Mouse (Mus musculus): Measurements from ENCODE around the gene Limch1. TPM values are rescaled to one million over a fixed set of nuclear protein-coding genes. Genes with fewer than 3 reads are reported as not detected.

The Limch1 gene
- polyA plus RNA-seq, 1 experiment from 2014 or later = 35.1 TPM

DNA sequence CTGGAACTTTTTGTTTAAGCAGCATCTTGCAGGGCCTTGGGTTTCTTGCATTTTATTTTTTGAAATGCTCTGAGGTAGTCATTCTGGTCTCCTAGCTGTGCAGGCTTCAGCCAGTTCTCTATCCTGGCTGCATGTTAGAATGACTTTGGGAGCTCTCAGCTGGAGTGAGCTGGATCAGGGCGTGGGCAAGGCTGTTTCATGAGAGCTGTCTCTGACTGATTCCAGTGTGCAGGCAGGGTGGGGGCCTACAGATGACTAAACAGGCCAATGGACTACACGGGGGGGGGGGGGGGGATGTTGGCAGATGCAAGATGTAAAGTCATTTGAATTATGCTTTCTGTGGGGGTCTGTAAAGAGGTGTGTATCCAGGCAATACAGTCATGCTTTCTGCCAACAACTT is 20.3 kb downstream of the Limch1 start:
- no peak for ATAC-seq (replicated peaks; ENCODE audit: low FRiP score)

DNA sequence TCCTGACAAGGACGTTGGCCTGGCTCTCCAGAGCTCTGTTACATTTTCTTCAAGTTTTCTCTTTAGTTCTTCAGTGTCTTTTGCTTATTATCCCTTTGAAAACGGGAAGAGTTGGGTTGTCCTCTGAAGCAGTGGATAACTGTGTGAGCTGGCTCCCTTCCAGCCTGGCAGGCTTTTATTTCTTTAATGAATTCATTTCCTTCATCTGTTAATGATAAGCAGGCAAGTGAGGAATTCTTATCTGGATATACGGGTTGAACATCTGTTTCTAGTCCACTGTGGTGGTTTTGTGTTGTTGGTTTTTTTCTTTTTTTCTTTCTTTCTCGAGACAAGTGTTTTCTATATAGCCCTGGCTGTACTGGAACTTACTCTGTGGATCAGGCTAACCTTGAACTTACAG is 22.4 kb downstream of the Limch1 start:
- H3K9me3 ChIP-seq (replicated peaks) = no peaks in the 10 kb centered on the region
- no peaks in the 10 kb centered on the region for H3K27me3 ChIP-seq
- no peaks in the 10 kb centered on the region for H3K36me3 ChIP-seq
- H3K4me1 ChIP-seq = peaks cover 12% of the 10 kb centered on the region
- no peak overlapping the region for H3K4me3 ChIP-seq (replicated peaks)
- no peak for ATAC-seq (replicated peaks; ENCODE audit: low FRiP score)
- H3K27ac ChIP-seq = no peak overlapping the region; the same call in 1 of the 2 replicates
- 32% methylated on average over 4 of the region's 4 CpGs for WGBS
- H3K9ac ChIP-seq = no peak overlapping the region
- H3K4me2 ChIP-seq = no peak overlapping the region

More for the DNA sequence above, 20.3 kb downstream of the Limch1 start:
- H3K9ac ChIP-seq = no peak overlapping the region
- no peak overlapping the region for H3K27ac ChIP-seq
- no peaks in the 10 kb centered on the region for H3K36me3 ChIP-seq
- no peaks in the 10 kb centered on the region for H3K27me3 ChIP-seq
- H3K4me2 ChIP-seq = no peak overlapping the region
- H3K9me3 ChIP-seq (replicated peaks) = no peaks in the 10 kb centered on the region
- WGBS = 78% methylated on average over 2 of the region's 2 CpGs
- H3K4me1 ChIP-seq = peaks cover 12% of the 10 kb centered on the region
- H3K4me3 ChIP-seq (replicated peaks) = no peak overlapping the region

DNA sequence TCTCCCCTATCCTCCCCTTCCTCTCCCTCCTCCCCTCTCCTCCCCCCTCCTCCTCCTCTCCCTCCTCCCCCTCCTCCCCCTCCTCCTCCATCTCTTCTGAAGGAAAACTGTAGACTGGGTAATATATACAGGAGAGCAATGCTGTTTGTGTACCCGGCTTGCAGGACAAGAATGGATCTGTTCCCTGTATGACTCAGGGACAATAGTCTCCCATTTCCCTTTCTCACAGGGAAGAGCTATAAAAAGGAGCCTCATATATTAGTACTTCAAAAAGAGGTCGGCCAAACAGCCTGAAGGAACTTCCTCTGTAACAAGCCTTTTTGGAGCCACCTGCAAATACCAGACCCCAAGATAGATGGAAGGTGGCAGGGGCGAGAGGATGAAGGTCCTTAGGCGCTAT is 23.4 kb downstream of the Limch1 start:
- WGBS = 27% methylated on average over 4 of the region's 4 CpGs
- no peaks in the 10 kb centered on the region for H3K9me3 ChIP-seq (replicated peaks)
- no peaks in the 10 kb centered on the region for H3K27me3 ChIP-seq
- peaks cover 12% of the 10 kb centered on the region for H3K4me1 ChIP-seq
- H3K9ac ChIP-seq = no peak overlapping the region
- no peak overlapping the region for H3K4me3 ChIP-seq (replicated peaks)
- no peaks in the 10 kb centered on the region for H3K36me3 ChIP-seq
- ATAC-seq (replicated peaks; ENCODE audit: low FRiP score) = no peak
- no peak overlapping the region for H3K27ac ChIP-seq
- no peak overlapping the region for H3K4me2 ChIP-seq

DNA sequence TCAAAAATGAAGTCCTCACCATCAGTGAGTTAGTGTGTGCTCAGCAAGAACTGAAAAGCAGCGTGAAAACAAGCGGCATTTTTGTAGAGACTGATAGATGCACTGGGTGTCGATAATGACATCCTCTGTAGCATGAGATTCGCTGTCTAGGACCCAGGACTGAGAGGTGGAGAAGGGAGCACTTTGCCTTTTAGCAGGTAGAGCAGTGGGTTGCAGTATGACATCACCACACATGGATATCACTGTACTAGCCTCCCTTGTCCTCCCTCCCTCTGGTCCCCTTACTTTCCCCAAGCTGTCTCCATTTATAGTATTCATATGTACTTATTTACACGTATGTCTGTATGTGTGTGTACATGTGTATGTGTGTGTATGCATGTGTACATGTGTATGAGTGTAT is 23.9 kb downstream of the Limch1 start:
- Histone ChIP-seq H3K9me3 (replicated peaks) (no peaks in the 10 kb centered on the region), H3K4me2 (no peak overlapping the region), H3K4me3 (replicated peaks) (no peak overlapping the region), H3K36me3 (no peaks in the 10 kb centered on the region), H3K27me3 (no peaks in the 10 kb centered on the region), H3K27ac (no peak overlapping the region), H3K9ac (no peak overlapping the region), H3K4me1 (peaks cover 12% of the 10 kb centered on the region)
- no peak for ATAC-seq (replicated peaks; ENCODE audit: low FRiP score)
- 85% methylated on average over 5 of the region's 5 CpGs for WGBS

DNA sequence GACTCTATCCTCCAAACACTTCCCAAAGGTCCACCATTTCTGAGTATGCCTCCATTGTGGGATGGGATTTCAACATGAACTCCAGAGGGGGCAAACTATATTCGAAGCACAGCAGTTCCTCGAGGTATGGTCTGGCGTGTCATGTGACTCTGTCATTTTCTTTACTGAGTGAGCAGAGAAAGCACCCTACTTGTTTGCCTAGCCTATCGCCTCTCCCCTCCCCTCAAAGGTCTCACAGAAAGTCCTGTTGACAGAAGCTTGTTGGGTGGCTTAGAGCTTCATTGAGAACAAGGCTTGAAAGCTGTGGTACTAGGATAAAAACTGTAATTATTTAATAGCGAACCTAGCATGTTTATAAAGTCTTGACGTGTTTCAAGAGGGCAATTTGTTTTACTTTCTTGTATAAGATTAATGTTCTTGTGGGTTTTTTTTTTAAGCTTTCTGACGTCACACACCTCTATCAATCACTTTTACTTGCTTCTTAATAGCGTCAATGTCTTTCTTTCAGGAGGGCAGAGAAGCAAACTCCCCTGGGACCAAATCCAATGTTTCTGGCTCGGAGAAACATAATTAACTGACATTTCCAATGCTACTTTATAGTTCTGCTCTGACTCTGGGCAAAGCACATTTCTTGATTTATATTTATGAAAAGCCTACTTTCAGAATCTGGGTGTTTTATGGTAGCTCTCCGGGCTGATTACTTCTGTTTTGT is 32.5 kb downstream of the Limch1 start:
- Histone ChIP-seq H3K27ac (no peak overlapping the region), H3K4me1 (0 out of 2 replicates have a peak, but pooled peaks cover 4% of the 10 kb centered on the region), H3K36me3 (no peaks in the 10 kb centered on the region), H3K4me3 (replicated peaks) (no peak overlapping the region), H3K4me2 (0 out of 2 replicates have a peak overlapping the region, but pooled peaks have one; percentile 7), H3K9me3 (replicated peaks) (no peaks in the 10 kb centered on the region), H3K9ac (no peak overlapping the region), H3K27me3 (no peaks in the 10 kb centered on the region)
- ATAC-seq (replicated peaks; ENCODE audit: low FRiP score) = no peak
- WGBS = 44% methylated on average over 10 of the region's 10 CpGs

DNA sequence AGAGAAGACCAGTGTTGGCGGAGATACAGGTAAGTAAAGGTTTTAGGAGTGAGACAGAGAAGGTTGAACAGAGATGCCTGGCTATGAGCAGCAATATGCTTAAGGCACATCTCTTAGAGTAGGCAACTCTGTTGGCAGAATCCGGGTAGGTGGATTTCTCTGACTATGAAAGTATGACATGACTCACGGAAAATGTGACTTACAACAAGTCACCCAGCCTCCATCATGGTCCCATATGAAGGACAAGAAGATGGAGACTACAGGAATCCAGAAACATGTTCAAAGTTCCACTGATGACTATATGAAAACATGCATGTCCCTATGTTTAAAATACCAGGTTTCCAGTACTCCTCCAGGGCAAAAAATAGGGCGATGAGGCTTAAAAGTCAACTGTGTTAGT is 34.7 kb downstream of the Limch1 start:
- no peak for ATAC-seq (replicated peaks; ENCODE audit: low FRiP score)
- no peaks in the 10 kb centered on the region for H3K36me3 ChIP-seq
- no peak overlapping the region for H3K9ac ChIP-seq
- no peak overlapping the region for H3K27ac ChIP-seq
- H3K4me3 ChIP-seq (replicated peaks) = no peak overlapping the region
- peaks cover 7% of the 10 kb centered on the region for H3K4me1 ChIP-seq
- no peak overlapping the region for H3K4me2 ChIP-seq
- WGBS = 96% methylated on average over 4 of the region's 4 CpGs
- no peaks in the 10 kb centered on the region for H3K27me3 ChIP-seq
- H3K9me3 ChIP-seq (replicated peaks) = no peaks in the 10 kb centered on the region

DNA sequence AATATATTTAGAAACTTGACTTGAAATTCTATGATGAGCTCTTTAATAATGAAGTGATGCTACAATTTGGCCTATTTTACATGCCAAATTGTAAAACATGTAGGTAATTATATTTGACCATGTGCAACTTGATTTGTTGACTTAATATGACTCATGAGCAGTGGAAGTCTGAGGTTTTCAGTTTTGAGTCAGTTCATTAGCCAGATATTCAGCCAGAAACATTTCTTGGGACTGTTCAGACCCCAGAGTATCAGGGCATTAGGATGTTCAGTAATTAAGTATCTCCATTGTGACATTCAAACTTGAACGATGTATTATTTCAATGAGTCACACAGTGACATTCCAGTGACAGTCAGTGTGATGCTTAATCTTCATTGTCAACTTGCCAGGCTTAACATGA is 35.9 kb downstream of the Limch1 start:
- Histone ChIP-seq H3K9me3 (replicated peaks) (no peaks in the 10 kb centered on the region), H3K4me3 (replicated peaks) (no peak overlapping the region), H3K27me3 (no peaks in the 10 kb centered on the region), H3K36me3 (no peaks in the 10 kb centered on the region), H3K27ac (no peak overlapping the region), H3K4me2 (no peak overlapping the region), H3K9ac (no peak overlapping the region), H3K4me1 (peaks cover 13% of the 10 kb centered on the region)
- 91% methylated on average over 1 of the region's 1 CpGs for WGBS
- no peak for ATAC-seq (replicated peaks; ENCODE audit: low FRiP score)

DNA sequence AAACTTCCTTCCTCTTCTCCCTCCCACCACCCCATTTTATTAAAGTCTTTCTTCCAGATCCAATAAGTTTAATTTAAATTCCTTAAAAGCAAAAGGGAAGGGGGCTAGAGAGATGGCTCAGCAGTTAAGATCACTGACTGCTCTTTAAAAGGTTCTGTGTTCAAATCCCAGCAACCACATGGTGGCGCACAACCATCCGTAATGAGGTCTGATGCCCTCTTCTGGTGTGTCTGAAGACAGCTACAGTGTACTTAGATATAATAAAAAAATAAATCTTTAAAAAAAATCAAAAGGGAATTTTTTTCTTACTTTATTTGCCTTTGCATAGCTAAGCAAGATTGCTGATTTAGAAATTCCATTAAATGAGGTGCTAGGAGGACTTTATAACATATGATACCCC is 37.2 kb downstream of the Limch1 start:
- 92% methylated on average over 2 of the region's 2 CpGs for WGBS

DNA sequence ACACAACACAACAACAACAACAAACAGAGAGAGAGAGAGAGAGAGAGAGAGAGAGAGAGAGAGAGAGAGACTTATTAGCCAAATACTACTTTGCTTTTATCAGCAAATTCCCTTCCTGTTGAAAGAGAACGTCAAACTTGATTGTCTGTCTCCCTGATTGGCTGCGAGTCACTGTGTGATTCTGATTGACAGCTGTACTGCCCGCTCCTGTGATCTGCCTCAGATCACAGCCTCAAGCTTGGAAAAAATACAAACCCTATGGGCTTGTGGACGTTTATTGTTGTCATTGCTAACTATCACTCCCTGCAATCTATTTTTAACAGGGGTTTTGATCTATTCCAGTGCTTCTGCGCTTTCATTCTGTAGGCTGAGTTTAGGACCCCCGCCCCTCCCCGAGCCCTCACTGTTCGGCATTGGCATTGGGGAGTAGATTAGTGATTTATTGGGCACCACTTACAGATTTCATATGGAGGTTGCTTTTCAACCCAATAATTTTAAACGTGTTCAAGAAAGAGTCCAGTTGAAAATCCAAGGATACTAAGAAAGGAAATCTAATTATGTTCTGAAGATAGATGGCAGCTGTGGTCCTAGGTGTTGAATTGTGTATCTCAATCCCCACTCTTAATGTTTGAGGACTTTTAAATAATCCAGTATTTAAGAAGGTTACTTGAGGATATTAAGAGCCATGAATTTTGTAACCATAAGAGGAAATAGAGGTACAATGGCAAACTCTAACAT is 39.2 kb downstream of the Limch1 start:
- Histone ChIP-seq H3K27ac (no peak overlapping the region), H3K9me3 (replicated peaks) (no peaks in the 10 kb centered on the region), H3K4me1 (peaks cover 14% of the 10 kb centered on the region), H3K4me2 (no peak overlapping the region), H3K36me3 (no peaks in the 10 kb centered on the region), H3K27me3 (no peaks in the 10 kb centered on the region), H3K4me3 (replicated peaks) (no peak overlapping the region), H3K9ac (no peak overlapping the region)
- WGBS = 61% methylated on average over 9 of the region's 9 CpGs
- ATAC-seq (replicated peaks; ENCODE audit: low FRiP score) = no peak

More for the DNA sequence above, 37.2 kb downstream of the Limch1 start:
- Histone ChIP-seq H3K27ac (no peak overlapping the region), H3K4me1 (peaks cover 17% of the 10 kb centered on the region), H3K9me3 (replicated peaks) (no peaks in the 10 kb centered on the region), H3K4me3 (replicated peaks) (no peak overlapping the region), H3K27me3 (no peaks in the 10 kb centered on the region), H3K36me3 (no peaks in the 10 kb centered on the region), H3K9ac (no peak overlapping the region), H3K4me2 (no peak overlapping the region)
- ATAC-seq (replicated peaks; ENCODE audit: low FRiP score) = no peak

DNA sequence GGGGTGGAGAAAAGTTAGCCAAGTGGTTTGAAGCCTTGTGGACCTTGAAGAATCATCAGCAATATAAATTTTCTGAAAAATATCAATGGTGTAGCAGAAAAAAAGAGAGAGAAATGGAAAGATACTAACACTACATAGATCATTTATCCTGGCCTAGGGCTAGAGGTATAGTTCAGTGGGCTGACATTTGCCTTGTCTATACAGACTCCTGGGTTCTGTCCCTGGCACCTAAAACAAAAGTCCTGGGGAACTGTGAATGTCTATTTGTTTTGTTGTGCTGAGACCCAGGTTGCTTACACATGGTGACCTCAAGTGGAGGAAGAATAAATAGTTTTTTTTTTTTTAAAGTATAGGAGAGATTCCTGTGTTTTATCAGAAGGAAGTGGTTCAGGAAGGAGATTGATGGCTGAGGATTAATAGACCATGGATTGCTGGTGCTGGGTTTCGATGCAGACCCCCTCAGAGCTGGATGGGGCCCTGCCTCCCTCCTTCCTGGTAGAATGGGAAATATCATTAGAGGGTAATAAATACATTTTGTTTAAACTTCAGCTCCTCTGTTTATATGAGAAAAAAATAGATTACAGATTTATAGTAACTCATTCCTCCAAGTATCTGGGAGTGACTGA is 40.5 kb downstream of the Limch1 start:
- ATAC-seq (replicated peaks; ENCODE audit: low FRiP score) = 0 out of 2 replicates have a peak, but pooled peaks have one; percentile 52
- no peaks in the 10 kb centered on the region for H3K9me3 ChIP-seq (replicated peaks)
- no peak overlapping the region for H3K9ac ChIP-seq
- 13% methylated on average over 1 of the region's 1 CpGs for WGBS
- peak overlapping the region; percentile 56 for H3K27ac ChIP-seq
- no peaks in the 10 kb centered on the region for H3K36me3 ChIP-seq
- peaks cover 14% of the 10 kb centered on the region for H3K4me1 ChIP-seq
- H3K4me2 ChIP-seq = no peak overlapping the region
- H3K4me3 ChIP-seq (replicated peaks) = no peak overlapping the region
- no peaks in the 10 kb centered on the region for H3K27me3 ChIP-seq

DNA sequence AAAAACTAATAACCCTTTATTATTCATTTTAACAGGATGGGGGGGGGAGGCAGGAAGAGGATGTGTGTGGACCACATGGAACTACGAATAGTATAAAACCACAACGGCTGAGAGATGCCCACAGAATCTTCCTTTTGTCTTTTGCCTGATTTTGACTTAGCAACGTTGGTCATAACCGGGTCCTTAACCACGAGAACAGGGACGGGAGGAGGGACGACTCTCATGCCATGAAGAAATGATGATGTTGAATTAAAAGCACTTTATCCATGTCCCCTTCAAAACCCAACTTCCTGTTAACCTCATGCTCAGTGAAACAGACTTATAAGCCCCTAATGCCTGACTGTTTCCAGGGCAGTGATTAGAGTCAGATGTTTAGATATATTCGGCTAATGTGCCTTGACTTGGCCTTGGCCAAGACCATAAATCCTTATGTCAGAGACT is 41.0 kb downstream of the Limch1 start:
- 42% methylated on average over 8 of the region's 8 CpGs for WGBS
- Histone ChIP-seq H3K9me3 (replicated peaks) (no peaks in the 10 kb centered on the region), H3K9ac (no peak overlapping the region), H3K4me1 (peaks cover 14% of the 10 kb centered on the region), H3K27ac (peak overlapping the region; percentile 61; the same call in 1 of the 2 replicates), H3K36me3 (no peaks in the 10 kb centered on the region), H3K27me3 (no peaks in the 10 kb centered on the region), H3K4me3 (replicated peaks) (no peak overlapping the region), H3K4me2 (no peak overlapping the region)
- no peak for ATAC-seq (replicated peaks; ENCODE audit: low FRiP score)

DNA sequence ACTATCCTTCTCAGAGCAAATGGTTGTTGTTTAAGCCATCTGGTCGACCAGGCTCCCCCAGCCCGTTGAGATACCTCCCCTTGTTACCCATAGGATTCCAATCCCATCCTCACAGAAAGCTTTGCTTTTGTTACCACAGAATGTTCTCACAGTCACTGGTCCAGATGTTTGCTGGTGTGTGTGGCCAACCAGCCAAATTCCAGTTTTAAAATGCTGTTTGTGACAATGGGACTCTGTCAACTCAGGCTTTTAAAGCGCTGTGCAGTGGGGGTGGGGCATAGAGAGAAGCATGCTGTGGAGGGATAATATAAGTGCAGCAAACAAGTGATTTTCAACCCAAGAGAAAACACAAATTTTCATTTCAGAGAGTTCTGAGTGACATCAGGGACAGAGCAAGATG is 43.4 kb downstream of the Limch1 start:
- Histone ChIP-seq H3K4me1 (peaks cover 14% of the 10 kb centered on the region), H3K9me3 (replicated peaks) (no peaks in the 10 kb centered on the region), H3K27ac (no peak overlapping the region), H3K36me3 (no peaks in the 10 kb centered on the region), H3K27me3 (no peaks in the 10 kb centered on the region), H3K9ac (no peak overlapping the region), H3K4me3 (replicated peaks) (no peak overlapping the region), H3K4me2 (no peak overlapping the region)
- 80% methylated on average over 3 of the region's 3 CpGs for WGBS
- no peak for ATAC-seq (replicated peaks; ENCODE audit: low FRiP score)
